Mouse (Mus musculus) retina, embryonic 14.5 days (tissue): ENCODE measurements at regions not wholly inside any gene's neighbourhood (a gene's known extent, or its start where the extent isn't known, plus 50 kb on each side); places are given as distances from the start of the nearest gene placed in this dataset.
"Not testable (repeated sequence)": the region's sequence is repeated elsewhere in the genome, so short reads cannot be mapped to it uniquely, and the experiment has no call there.

Source experiments
- DNase-seq: peaks from one replicate; pipeline ENCODE4 v3.0.0-alpha.2; 2015; ENCODE audit warnings: low spot score

DNA sequence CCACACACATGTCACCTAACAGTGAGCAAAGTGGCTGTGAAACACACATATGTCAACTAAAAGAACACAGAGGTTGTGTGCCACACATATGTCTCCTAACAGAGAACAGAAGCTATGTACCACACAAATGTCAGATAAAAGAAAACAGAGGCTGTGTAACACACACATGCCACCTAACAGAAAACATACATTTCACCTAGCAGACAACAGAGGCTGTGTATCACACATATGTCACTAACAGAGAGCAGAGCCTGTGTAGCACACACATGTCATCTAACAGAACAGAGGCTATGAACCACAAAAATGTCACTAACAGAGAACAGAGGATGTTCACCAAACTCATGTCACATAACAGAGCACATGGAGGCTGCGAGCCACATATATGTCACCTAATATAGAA lies 103.6 kb upstream of the Thrb start:
- no peak for DNase-seq

DNA sequence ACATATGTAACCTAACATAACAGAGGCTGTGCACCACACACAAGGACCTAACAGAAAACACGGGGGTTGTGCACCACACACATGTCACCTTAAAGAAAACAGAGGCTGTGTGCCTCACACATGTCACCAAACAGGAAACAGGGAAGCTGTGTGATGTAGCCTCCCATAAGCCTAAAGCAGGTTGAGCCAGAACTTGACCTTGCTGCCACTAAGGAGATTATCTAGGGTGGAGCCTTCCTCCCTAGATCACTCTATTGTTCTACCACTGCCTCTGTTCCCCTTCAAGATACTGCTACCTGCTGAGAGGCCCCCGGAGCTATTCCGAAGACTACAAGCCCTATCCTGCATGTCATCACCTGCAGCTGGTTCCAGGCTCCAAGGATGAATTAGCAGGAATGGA lies 100.1 kb upstream of the Thrb start:
- DNase-seq = not testable (repeated sequence)

DNA sequence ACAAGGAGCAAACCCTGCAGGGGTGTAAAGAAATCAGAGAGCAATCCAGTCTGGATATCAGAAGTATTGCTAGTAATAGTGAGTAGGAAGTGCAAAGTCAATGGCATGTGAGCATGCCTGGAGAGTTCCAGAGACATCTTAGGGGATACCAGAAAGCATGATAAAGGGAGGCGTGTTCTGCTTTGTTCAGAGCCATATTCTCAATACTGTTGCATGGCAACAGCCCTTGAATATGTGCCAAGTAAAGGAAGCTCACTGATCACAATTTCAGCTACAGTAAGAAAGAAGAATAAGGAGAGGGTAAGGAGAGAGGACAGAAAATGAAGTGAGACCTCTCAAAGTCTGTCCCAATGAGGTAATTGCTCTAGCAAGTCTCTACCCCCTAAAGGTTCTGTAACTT lies 92.1 kb upstream of the Thrb start:
- DNase-seq = no peak

DNA sequence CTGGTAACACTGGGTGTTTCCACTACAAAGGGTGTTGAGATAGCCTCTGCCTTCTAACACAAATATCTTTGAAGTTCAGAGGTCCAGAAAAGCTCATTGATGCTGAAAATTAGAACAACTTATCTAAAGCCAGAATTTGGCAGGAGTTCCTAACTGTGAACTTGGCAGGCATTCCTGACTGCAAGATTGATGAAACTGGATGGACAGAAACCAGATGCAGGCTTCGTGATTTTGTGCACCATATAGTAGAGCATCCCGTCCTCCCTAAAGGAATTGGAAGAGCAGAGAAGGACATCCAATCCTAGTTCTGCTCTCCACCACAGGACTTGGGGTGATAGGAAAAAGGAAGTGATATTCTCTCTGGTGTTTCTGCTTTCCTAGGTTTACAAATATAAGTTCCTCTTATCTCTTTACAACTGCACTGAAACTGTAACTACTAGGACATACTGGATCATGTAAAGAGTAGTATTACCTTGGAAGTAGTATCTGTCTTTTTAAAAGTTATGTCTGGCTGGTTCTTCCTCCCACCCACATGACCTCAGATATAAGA lies 90.9 kb upstream of the Thrb start:
- DNase-seq = no peak

DNA sequence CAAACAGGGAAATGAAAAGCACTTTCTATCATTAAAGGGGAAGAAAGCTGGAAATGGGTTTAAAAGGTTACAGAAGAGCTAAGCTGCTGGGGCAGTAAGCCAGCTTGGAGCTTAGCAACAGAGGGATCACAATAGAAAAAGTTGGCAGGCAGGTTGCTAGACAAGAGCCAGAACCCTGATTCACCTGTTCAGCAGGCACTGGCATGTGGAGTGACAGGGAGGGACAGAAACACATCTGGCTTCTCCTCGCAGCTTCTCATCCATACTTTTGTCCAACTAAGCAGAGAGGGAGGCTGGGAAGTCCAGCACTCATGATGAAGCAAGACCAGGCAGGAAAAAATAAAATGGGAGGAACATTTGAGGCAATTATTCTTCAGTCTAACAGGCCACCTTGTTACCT lies 81.3 kb upstream of the Thrb start:
- DNase-seq = no peak

DNA sequence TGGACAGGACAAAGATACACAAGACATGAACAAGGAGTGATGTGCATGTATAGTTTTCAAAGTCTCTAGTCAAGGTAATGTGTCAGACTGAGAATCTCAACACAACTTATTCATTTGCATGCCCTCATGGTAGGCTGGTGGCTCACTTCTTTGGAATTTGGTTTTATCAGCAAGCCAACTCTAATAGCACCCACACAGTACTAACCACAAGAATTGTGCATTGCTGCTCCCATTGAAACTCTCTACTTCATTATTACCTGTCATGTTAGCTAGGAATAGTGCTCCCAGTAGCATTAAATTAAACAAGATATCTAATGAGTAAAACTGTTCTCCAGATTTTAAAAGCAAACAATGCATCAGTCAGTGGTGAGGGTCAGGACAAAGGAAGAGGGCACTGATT lies 70.5 kb upstream of the Thrb start:
- DNase-seq = no peak

DNA sequence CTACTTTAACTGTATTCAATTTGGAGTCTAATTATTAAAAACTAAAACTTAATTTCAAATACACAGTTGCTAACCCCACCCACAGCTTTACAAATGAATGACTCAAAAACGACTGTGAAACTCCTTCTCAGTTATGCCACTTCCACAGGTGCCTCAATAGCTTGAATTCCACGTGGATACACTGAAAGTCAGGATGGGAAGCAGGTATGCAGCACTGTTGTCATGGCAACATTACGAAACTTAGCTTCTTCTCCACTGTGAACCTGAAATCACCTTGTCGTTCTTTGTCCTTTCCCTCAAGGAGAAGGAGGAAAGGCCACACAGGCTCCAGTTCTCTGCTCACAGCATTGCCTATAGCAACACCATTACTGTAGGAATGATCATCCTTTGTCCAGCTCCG lies 60.5 kb upstream of the Thrb start:
- no peak for DNase-seq

DNA sequence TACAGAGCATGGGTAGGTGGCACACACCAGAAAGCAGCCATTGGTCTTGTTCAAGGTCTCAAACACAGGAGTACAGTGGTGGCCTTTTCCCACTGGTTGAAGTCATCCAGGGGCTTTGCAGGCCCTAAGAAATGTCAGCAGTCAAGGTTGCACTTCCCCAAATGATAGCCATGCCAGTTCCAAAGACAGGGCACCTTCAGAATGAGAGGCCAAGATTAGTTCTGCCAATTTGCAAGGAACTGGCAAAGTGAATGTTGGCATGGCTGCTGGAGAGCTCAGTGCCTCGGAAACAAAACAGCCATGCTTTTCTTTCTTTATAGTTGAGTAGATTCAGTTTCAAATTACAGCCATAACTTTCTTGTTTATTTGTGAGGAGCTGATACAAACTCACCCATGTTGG lies 57.7 kb upstream of the Thrb start:
- DNase-seq = no peak

DNA sequence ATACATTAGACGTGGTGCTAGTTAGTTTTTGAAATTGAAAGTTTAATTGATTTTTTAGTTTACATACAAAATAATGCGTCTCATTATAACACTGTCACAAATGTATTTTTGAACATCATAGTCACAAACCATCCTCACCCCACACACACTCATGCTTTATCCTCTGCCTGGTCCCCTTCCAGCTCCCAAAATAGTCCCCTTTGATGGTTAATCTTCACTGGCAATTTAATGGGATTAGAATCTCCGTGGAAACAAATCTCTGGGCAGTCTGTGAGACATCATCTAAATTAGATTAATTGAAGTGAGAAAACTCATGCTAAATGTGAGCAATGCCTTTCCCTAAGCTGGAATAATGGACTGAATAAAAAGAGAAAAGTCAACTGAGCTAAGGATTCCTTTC lies 54.0 kb upstream of the Thrb start:
- DNase-seq = peak; percentile 10

DNA sequence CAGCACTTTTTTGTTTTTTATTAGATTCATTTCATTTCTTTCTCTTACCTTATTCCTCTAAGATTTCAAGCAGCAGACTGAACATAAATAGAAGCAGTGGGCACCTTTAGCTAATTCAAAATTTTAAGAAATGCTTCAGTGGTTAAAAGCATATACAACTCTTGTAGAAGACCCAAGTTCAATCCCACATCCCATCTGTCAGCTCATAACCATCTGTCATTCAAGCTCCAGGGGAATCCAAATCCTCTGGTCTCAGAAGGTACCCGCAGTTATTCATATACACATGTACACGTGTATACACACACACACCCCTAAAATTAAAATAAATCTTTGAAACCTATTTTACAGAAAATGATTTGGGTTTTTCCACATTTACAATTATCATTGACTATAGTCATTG lies 52.9 kb upstream of the Thrb start:
- DNase-seq = no peak
